8 mouse cellular contexts compared by ENCODE assay signal in the genomic region with DNA sequence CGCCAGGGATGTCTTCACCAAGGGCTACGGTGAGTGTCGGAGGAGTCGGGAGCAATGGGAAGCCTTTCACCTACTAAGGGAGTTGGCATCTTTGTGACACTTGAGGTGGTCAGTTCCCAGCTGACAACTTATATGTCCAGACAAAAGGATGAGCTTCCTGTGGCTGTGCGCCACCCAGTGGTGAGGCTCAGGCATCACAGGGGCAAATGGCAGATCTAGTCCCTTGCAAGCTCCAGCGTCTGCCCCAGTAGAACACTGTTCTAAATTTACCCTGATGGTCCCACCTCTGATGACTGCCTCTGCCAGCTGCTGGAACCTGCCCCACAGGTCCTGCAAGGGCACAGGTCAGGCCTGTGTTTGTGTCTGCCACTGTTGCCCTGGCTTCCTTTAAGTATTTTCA. TPM values are rescaled to one million over a fixed set of nuclear protein-coding genes. Genes with fewer than 3 reads are reported as not detected.
DNase-seq lines count a peak whose midpoint lies in the region; ATAC-seq and TF ChIP-seq lines count a peak whose summit lies in the region.

No protein-coding gene starts in this region.

- in situ Hi-C loops in Patski (cut with MboI; ENCODE audit: low pct_unique_long_range_greater_than_20kb) = no loop called here

- POLR2A ChIA-PET in Patski (lab: Charles Lee) = interaction anchor here (1.2 kb wide), 1 partner anchor 11 kb away, joined by 4 read pairs; no protein-coding TSS in a partner anchor

- no peaks in the 10 kb centered on the region; the same call in 1 of the 2 replicates for H3K4me1 ChIP-seq in lung, adult 2 months (ENCODE audit: control insufficient read depth, insufficient read depth, low read length)

- no peaks in the 10 kb centered on the region for H3K27me3 ChIP-seq in Patski

- peak; percentile 54 to 58 for DNase-seq in layer of hippocampus, postnatal 10 days (ENCODE audit: low spot score in 2 of 2)
- DNase-seq in layer of hippocampus, adult 8-10 months (ENCODE audit: low spot score in 2 of 2) = no peak
- DNase-seq in Patski (ENCODE audit: low read depth, low spot score) = no peak
- DNase-seq in embryo, embryonic 9.5 days (ENCODE audit: extremely low spot score) = peak; percentile 55
- DNase-seq in heart, postnatal 4 days = peak; percentile 84
- DNase-seq in lung, adult 2 months = peak; percentile 60
- peak; percentile 26 for DNase-seq in right cerebral cortex, postnatal 25 days
- peak; percentile 28 to 55 for DNase-seq in urinary bladder, postnatal 36 days (ENCODE audit: low spot score in 2 of 2)

- WGBS in lung, adult 2 months = 57% methylated on average over 6 of the region's 6 CpGs

- ATAC-seq in Patski = peak; percentile 47

- no peak; the same call in 1 of the 2 replicates for TF ChIP-seq POLR2A in lung, adult 2 months (IDR thresholded peaks at IDR 0.05; ENCODE audit: borderline replicate concordance, extremely low read depth, low read depth, low read length)

- CTCF ChIA-PET in Patski (lab: Charles Lee) = interaction anchor here (0.9 to 2.7 kb wide), 14 partner anchors 8 to 136 kb away, joined by 3 to 26 read pairs (median 4); a partner anchor contains a TSS

- H3K4me3 ChIP-seq in lung, adult 2 months (replicated peaks; ENCODE audit: extremely low read depth, low read depth, low read length) = no peak overlapping the region

- TF ChIP-seq CTCF in Patski (IDR thresholded peaks at IDR 0.05) = peak; percentile 78
- TF ChIP-seq CTCF in lung, adult 2 months (IDR thresholded peaks at IDR 0.05; ENCODE audit: insufficient read depth, low read length) = peak; percentile 97

RNA-seq across cellular contexts. Expression of a gene that starts 13.7 kb away (rescaled TPM):
- total RNA-seq in layer of hippocampus, postnatal 10 days (2021) = 100 to 1,000 TPM; 546 to 556 TPM
- 100 to 1,000 TPM; 508 to 527 (median 523) TPM for total RNA-seq in layer of hippocampus, adult 8-10 months (2022)
- polyA plus RNA-seq in Patski (2021) = 498 TPM
- total RNA-seq in heart, postnatal 4 days (2021) = 100 to 1,000 TPM; 785 to 812 TPM
- polyA plus RNA-seq in lung, adult 2 months (2012; rRNA removed) = 34.1 and 65.1 TPM in 2 replicates

RNA-seq across cellular contexts. Expression of a gene that starts 21.9 kb away (rescaled TPM):
- total RNA-seq in layer of hippocampus, postnatal 10 days (2021) = 10 to 100 TPM; 78.7 to 81.4 TPM
- total RNA-seq in layer of hippocampus, adult 8-10 months (2022) = 10 to 100 TPM; 58.9 to 64.5 (median 63.9) TPM
- polyA plus RNA-seq in Patski (2021) = 254 TPM
- 100 to 1,000 TPM; 113 to 116 TPM for total RNA-seq in heart, postnatal 4 days (2021)
- polyA plus RNA-seq in lung, adult 2 months (2012; rRNA removed) = 160 and 194 TPM in 2 replicates

Comparison
In these comparisons a context has a peak if more than half of its experiments do, and no peak if none do; other contexts are left out.
1. DNase-seq: peak in layer of hippocampus, postnatal 10 days (2 of 2), embryo, embryonic 9.5 days (single experiment), heart, postnatal 4 days (single experiment), lung, adult 2 months (single experiment), right cerebral cortex, postnatal 25 days (single experiment) and urinary bladder, postnatal 36 days (2 of 2); none in layer of hippocampus, adult 8-10 months (0 of 2) and Patski (single experiment).